Mouse (Mus musculus) induced T-regulatory cell, adult 2 months (primary cell): ENCODE measurements at regions not wholly inside any gene's neighbourhood (a gene's known extent, or its start where the extent isn't known, plus 50 kb on each side); places are given as distances from the start of the nearest gene placed in this dataset.

ENCODE experiments used
- DNase-seq: peaks from one replicate; pipeline ENCODE4 v3.0.0-alpha.2; 2012; ENCODE audit warnings: low read depth

DNA sequence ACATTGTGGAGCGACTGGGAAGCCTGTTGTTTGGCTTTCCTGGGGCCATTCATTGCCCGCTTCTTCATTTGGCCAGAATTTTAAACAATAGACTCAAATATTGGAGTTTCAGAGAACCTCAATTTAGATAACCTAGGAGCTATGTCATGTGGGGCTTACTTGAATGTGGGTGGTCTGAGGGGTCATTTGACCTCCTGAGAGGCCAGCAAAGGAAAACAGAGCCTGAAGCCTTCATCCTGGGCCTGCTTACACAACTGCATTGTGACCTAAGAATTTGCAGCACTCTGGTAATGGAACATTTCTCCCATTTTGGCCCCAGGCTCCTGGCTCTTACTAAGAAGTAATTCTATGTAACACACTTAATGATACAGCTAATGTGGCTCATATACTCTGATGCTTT is 348.2 kb downstream of the Fat4 start:
- no peak for DNase-seq

DNA sequence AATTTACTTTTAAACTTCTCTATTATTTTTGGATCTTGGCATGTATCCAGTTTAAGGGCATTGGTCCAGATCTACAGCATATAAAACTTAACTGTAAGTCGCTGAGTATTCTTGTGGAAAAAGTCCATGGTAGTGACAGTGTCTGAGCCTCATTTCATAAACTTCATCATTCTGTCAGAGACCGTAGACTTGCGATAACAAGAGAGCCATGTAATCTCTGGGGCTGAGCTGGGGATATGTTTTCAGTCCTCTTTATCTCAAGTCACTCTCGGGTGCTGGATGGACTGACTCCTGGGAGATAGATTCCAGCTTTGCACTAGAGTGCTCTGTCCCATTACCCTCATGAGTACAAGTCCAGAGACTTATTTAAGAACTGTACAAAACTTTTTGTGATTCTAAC is 362.0 kb downstream of the Fat4 start:
- no peak for DNase-seq

DNA sequence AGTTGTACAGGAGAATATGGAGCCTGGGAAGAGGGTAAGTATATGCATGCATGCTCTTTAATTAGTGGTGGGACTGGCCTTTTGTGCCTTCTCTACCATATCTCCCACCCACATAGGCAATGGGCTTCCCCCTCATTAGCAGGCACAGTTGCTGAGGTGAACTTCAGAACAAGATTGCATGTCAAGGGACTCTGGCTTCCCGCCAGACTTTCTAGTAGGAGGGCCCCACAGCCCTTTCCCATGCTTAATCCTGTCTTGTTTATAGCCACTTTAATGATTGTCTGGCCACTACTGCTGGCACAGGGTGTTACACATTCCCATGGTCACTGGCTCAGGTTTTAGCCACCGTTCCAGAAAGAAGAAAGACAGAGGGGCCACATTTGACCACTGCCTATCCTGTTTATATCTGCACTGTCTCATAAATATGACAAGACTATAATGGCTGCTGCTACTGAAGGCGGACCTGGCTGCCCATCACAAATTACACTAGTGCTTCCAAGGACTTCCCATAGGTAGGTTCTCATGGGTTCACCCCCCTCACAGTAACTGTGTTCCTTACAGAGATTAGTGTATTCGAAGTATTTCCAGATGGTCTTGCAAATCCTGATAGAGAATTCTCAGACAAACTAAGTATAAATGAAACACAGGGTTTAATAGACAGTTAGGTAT is 362.6 kb downstream of the Fat4 start:
- no peak for DNase-seq

DNA sequence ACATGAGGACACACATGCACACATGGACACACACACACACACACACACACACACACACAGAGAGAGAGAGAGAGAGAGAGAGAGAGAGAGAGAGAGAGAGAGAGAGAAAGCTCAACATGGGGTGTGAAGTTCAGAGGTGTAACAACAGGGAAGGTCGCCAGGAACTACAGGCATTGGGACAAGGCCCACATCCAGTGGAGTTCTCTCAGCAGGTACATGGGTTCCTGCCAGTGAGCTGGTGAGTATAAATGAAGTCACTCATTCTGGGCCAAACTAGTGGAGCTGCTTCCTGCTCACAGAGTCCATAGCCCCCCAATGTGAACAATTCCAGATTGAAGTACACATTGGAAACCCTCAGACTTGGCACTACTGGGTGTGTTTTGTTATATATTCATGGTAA is 366.3 kb downstream of the Fat4 start:
- no peak for DNase-seq

GRCm38 (mm10) chr3:39264671-39265430 is 378.1 kb downstream of the Fat4 start:
- DNase-seq = no peak

DNA sequence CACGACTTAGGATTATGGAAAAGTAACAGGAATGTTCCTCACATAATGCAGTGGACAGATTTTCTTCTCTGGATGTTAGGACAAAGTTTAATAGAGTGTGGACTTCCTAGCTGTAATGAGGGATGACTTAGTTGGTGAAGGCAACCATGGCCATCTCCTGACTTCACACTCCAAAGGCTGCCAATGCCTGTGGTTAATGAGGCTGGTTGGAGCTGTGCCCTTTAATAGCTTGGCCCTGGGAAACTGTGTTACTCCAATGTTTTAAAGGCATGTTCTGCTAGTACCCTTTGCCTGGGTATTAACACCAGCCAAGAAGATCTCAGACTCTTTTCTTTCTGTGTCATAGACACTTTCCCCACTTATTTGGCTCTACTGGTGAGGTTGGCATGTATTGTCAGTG is 378.9 kb downstream of the Fat4 start:
- DNase-seq = no peak

- DNase-seq = no peak
Measured at GRCm38 (mm10) chr3:39269388-39269787, 382.6 kb downstream of the Fat4 start.

DNA sequence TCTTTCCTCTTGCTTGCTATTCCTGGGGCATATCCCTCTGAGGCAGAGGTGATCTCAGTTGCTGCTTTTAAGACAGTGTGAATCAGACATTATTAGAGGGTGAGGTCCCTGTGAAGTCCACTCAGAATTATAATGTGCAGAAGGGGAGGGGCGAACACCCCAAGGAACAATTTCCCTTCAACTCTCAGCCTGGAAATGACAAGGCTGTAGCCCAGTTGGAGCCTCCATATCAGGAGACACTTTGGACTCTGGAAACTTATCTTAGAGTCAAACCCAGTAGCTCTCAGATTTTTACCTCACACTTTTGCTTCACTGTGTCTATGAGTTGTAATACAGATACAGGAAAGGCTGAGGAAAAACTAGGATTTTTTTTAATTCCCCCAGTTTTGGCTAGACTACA is 385.9 kb downstream of the Fat4 start:
- no peak for DNase-seq

GRCm38 (mm10) chr3:39276897-39277296 is 390.2 kb downstream of the Fat4 start:
- DNase-seq = no peak

DNA sequence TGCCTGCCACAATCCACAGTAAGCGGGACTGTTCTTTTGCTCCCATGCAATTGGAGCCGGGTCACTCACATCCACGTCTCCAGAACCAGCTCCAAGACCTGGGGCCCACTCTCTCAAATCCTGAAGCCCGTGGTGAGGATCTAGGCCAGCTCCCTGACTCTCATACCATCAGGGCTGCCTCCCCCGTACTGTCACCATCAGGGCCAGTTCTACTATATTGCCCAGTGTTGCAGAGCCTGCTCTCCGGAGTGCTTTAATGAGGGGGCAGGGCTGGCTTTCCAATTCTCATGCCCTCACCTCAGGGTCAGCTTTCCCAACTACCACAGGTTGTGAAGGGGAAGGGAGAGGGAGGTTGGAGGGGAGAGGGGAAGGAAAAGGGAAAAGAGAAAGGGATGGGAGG is 390.6 kb downstream of the Fat4 start:
- DNase-seq = no peak

- no peak for DNase-seq
Measured at GRCm38 (mm10) chr3:39295255-39295654, 408.5 kb downstream of the Fat4 start.

- DNase-seq = no peak
Measured at GRCm38 (mm10) chr3:39296257-39296656, 409.5 kb downstream of the Fat4 start.

DNA sequence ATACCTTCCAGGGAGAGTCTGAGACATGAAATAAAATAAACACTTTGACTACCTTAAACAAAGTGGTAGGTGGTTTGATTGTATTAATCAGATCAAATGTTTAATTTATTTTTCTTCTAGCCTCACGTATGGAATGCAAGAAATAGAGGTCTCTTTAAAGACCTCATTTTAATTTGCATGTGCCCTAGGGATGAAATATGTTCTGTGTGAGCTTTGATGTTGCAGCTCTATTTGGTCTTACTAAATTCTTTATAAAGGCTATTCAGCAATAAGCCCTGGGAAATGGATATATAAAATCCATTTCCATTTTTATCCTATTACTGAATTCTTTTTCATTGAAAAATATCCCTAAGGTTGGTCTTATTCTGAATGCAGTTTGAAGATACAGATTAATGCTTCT is 422.7 kb downstream of the Fat4 start:
- DNase-seq = no peak

DNA sequence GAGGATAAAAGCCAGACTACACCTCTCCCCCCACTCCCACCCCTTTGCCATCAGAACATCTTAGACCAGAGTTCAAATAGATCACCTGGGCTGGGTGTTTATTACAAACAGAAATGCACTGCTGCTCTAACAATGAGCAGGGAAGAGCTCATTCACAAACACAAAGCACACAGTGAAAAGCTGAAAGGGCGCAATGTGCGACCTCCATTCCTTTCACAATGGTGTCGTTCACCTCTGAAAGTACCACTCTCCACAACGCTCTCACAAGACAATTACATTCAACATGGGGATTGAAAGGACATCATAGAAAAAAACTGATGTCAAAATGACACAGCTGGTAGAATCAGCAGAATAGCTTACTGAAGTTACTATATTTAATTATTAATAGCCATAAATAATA is 426.8 kb downstream of the Fat4 start:
- no peak for DNase-seq

- no peak for DNase-seq
Measured at GRCm38 (mm10) chr3:39320851-39321250, 434.1 kb downstream of the Fat4 start.

GRCm38 (mm10) chr3:39322225-39322624 is 435.5 kb downstream of the Fat4 start:
- DNase-seq = no peak

DNA sequence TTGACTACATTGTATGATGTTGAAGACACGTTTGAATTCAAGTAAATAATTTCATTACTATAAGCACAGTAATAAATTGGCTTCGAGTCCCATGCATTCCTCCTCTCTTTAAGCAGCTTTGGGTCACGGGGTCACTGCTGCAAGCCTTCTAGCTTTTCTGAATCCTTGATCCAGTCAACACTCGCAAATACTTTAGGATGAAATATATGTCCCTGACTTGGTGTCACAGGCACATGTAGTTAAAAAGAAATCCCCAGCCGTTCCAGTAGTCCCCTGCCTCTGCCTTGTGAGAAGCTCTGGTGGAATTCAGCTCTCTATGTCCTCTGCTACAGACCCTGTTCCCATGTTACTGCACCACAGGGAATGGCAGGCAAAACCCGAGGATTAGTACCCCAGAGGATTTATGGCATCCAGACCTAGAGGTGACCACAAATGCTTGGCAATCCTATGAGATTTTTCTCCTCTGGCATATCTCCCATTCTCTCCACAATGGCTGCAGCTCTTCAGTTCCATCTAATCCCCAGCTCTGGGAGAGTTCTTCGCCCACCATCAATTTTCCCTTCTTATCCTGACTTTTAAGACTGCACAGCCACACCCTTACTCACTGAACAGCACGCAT is 449.0 kb downstream of the Fat4 start:
- DNase-seq = no peak

DNA sequence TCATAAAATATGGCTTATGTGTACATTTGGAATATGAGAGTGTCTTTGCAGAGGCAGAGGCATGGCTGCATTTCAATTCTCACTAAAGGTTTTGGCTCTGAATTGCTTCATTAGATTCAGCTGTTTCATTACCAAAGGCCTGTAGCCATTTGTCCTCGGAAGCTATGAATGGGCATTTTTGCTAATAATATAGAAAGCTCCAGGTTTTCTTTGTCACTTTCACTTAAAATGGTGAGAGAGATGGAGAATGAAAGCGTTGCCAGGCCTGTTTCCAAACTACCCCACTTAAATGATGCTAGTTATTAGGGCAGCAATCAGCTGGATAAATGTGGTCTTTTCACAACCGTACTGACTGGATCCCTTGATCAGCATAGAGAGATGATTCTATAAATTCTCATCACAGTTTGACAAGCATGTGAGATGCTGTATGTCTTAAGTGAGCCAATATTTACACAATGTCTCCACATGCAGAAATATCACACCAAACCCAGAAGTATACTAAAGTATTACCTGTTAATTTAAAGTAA is 454.5 kb downstream of the Fat4 start:
- no peak for DNase-seq

- DNase-seq = no peak
Measured at GRCm38 (mm10) chr3:39344078-39344477, 457.3 kb downstream of the Fat4 start.

DNA sequence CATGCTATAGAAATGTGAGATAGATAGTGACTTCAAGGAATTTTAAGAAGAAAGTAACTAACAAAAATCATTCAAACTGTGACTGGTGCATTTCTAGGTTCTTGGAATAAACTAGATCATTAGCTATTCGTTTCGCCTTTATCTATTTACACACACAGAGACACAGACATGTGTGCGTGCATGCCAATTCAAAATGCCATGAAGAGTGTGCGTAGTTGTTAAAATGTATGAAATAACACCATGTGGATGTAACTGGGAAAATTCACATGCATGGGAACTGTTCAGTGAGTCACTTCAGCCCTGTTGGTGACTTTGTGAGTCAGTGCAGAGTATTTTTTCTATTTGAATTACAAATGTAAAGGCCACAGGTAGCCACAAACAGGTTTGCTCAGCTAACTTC is 460.8 kb downstream of the Fat4 start:
- DNase-seq = no peak

- DNase-seq = no peak
Measured at GRCm38 (mm10) chr3:39357012-39357411, 470.3 kb downstream of the Fat4 start.

DNA sequence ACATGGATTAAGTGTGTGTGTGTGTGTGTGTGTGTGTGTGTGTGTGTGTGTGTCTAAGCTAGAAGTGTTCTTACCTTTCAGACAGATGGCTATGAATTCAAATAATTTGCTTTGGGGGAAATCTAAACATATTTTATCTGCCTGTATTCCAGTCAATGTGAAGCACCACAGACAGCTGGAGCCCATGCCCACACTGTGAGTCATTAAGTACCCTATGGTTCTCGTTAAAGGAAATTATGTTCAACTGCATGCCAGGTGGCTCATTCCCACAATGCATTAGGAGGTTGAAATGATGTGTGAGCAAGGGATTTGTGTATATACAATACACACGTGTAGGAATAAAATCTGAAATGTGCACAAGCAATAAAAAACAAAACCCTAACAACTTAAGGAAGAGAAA is 473.5 kb downstream of the Fat4 start:
- DNase-seq = no peak

GRCm38 (mm10) chr3:39370926-39371325 is 484.2 kb downstream of the Fat4 start:
- DNase-seq = peak; percentile 19
